Mouse (Mus musculus) macrophage (primary cell): ENCODE results near the gene Gse1. TPM values are rescaled to one million over a fixed set of nuclear protein-coding genes. Genes with fewer than 3 reads are reported as not detected.

ENCODE experiments used
- H3K27ac ChIP-seq: fragments of 350-480 bp; formaldehyde crosslinking; 2 replicates; pipeline ENCODE4 v1.9.0; 2021
- H3K36me3 ChIP-seq: fragments of 350-480 bp; formaldehyde crosslinking; 2 replicates; pipeline ENCODE4 v1.9.0; 2021; ENCODE audit errors: inconsistent target
- H3K4me3 ChIP-seq: fragments of 350-480 bp; formaldehyde crosslinking; 2 replicates; pipeline ENCODE4 v1.9.0; 2021; ENCODE audit errors: inconsistent target
- H3K79me2 ChIP-seq: fragments of 350-480 bp; formaldehyde crosslinking; 2 replicates; pipeline ENCODE4 v1.9.0; 2021; ENCODE audit errors: inconsistent target
- WGBS: methylation state at CpG from one replicate; pipeline ENCODE4 v1.1.7; 2026; ENCODE audit warnings: inconsistent platforms; ENCODE audit not compliant: missing documents; 5-methylcytosine and 5-hydroxymethylcytosine counted together
- polyA plus RNA-seq: library from polyadenylated mRNA; stranded (reverse); fragments of 250-400 nt; gene quantifications from 3 replicates; pipeline ENCODE4 v1.2.4, GENCODE M21; 2018; ENCODE audit warnings: inconsistent platforms

Gse1 gene
- polyA plus RNA-seq, 1 experiment from 2014 or later, result 10.8 TPM

- Histone ChIP-seq H3K27ac (no peak overlapping the region), H3K79me2 (no peaks in the 10 kb centered on the region; the same call in 1 of the 2 replicates), H3K4me3 (no peak overlapping the region), H3K36me3 (no peaks in the 10 kb centered on the region)
- WGBS, result 94% methylated on average over 6 of the region's 6 CpGs
Observed at GRCm38 (mm10) chr8:120515650-120516049, 287.4 kb downstream of the Gse1 start.

- Histone ChIP-seq H3K4me3 (no peak overlapping the region), H3K79me2 (no peaks in the 10 kb centered on the region; the same call in 1 of the 2 replicates), H3K36me3 (no peaks in the 10 kb centered on the region), H3K27ac (no peak overlapping the region)
- WGBS, result 85% methylated on average over 11 of the region's 12 CpGs
Observed at GRCm38 (mm10) chr8:120516182-120516755, 288.0 kb downstream of the Gse1 start.

- H3K4me3 ChIP-seq, result no peak overlapping the region
- 90% methylated on average over 11 of the region's 11 CpGs for WGBS
- no peaks in the 10 kb centered on the region for H3K36me3 ChIP-seq
- no peak overlapping the region for H3K27ac ChIP-seq
- H3K79me2 ChIP-seq, result no peaks in the 10 kb centered on the region; the same call in 1 of the 2 replicates
Observed at GRCm38 (mm10) chr8:120517666-120518410, 289.6 kb downstream of the Gse1 start.

GRCm38 (mm10) chr8:120518736-120519534 lies 290.7 kb downstream of the Gse1 start:
- Histone ChIP-seq H3K27ac (no peak overlapping the region), H3K4me3 (no peak overlapping the region), H3K79me2 (no peaks in the 10 kb centered on the region; the same call in 1 of the 2 replicates), H3K36me3 (no peaks in the 10 kb centered on the region)
- WGBS, result 98% methylated on average over 13 of the region's 14 CpGs

- H3K79me2 ChIP-seq, result no peaks in the 10 kb centered on the region; the same call in 1 of the 2 replicates
- 92% methylated on average over 15 of the region's 15 CpGs for WGBS
- H3K27ac ChIP-seq, result no peak overlapping the region
- H3K36me3 ChIP-seq, result no peaks in the 10 kb centered on the region
- H3K4me3 ChIP-seq, result no peak overlapping the region
Observed at GRCm38 (mm10) chr8:120520287-120520686, 292.0 kb downstream of the Gse1 start.

GRCm38 (mm10) chr8:120520707-120521590 lies 292.7 kb downstream of the Gse1 start:
- 91% methylated on average over 19 of the region's 20 CpGs for WGBS
- H3K27ac ChIP-seq, result no peak overlapping the region
- no peaks in the 10 kb centered on the region; the same call in 1 of the 2 replicates for H3K79me2 ChIP-seq
- H3K36me3 ChIP-seq, result no peaks in the 10 kb centered on the region
- H3K4me3 ChIP-seq, result no peak overlapping the region

- no peak overlapping the region for H3K4me3 ChIP-seq
- no peaks in the 10 kb centered on the region; the same call in 1 of the 2 replicates for H3K79me2 ChIP-seq
- WGBS, result 96% methylated on average over 7 of the region's 7 CpGs
- H3K36me3 ChIP-seq, result no peaks in the 10 kb centered on the region
- H3K27ac ChIP-seq, result no peak overlapping the region
Observed at GRCm38 (mm10) chr8:120521591-120521965, 293.3 kb downstream of the Gse1 start.

- Histone ChIP-seq H3K27ac (no peak overlapping the region), H3K79me2 (no peaks in the 10 kb centered on the region; the same call in 1 of the 2 replicates), H3K4me3 (no peak overlapping the region), H3K36me3 (no peaks in the 10 kb centered on the region)
- 81% methylated on average over 7 of the region's 7 CpGs for WGBS
Observed at GRCm38 (mm10) chr8:120523641-120524040, 295.4 kb downstream of the Gse1 start.

- Histone ChIP-seq H3K79me2 (no peaks in the 10 kb centered on the region; the same call in 1 of the 2 replicates), H3K4me3 (no peak overlapping the region), H3K36me3 (no peaks in the 10 kb centered on the region), H3K27ac (no peak overlapping the region)
- WGBS, result 93% methylated on average over 1 of the region's 1 CpGs
Observed at GRCm38 (mm10) chr8:120525135-120525534, 296.9 kb downstream of the Gse1 start.

GRCm38 (mm10) chr8:120525832-120526231 lies 297.6 kb downstream of the Gse1 start:
- H3K27ac ChIP-seq, result no peak overlapping the region
- WGBS, result 88% methylated on average over 6 of the region's 6 CpGs
- H3K4me3 ChIP-seq, result no peak overlapping the region
- no peaks in the 10 kb centered on the region; the same call in 1 of the 2 replicates for H3K79me2 ChIP-seq
- H3K36me3 ChIP-seq, result no peaks in the 10 kb centered on the region

- no peaks in the 10 kb centered on the region for H3K36me3 ChIP-seq
- 15% methylated on average over 4 of the region's 4 CpGs for WGBS
- no peaks in the 10 kb centered on the region; the same call in 1 of the 2 replicates for H3K79me2 ChIP-seq
- H3K4me3 ChIP-seq, result no peak overlapping the region
- H3K27ac ChIP-seq, result no peak overlapping the region
Observed at GRCm38 (mm10) chr8:120526577-120526976, 298.3 kb downstream of the Gse1 start.

GRCm38 (mm10) chr8:120528332-120528731 lies 300.1 kb downstream of the Gse1 start:
- no peak overlapping the region for H3K27ac ChIP-seq
- H3K36me3 ChIP-seq, result no peaks in the 10 kb centered on the region
- H3K79me2 ChIP-seq, result no peaks in the 10 kb centered on the region; the same call in 1 of the 2 replicates
- 84% methylated on average over 2 of the region's 3 CpGs for WGBS
- H3K4me3 ChIP-seq, result no peak overlapping the region

- Histone ChIP-seq H3K36me3 (no peaks in the 10 kb centered on the region), H3K27ac (no peak overlapping the region), H3K79me2 (no peaks in the 10 kb centered on the region; the same call in 1 of the 2 replicates), H3K4me3 (no peak overlapping the region)
- WGBS, result 31% methylated on average over 7 of the region's 7 CpGs
Observed at GRCm38 (mm10) chr8:120529226-120529625, 301.0 kb downstream of the Gse1 start.
